Comparison of ENCODE assay signal across 26 mouse cellular contexts in genomic region chr2:105525111-105525610, GRCm38 (mm10).
DNase-seq lines count a peak whose midpoint lies in the region; ATAC-seq and TF ChIP-seq lines count a peak whose summit lies in the region.
"Had no signal": no experiment of that assay in that cellular context is flagged by ENCODE, and none has a peak within 500 bp of the region (broad histone marks: within the 10 kb centered on the region; RNA-seq: fewer than 3 reads in every experiment).

No protein-coding gene starts in this region.

- no peak for ATAC-seq in cerebellum, adult (ENCODE audit: insufficient number of reproducible peaks, low FRiP score, low TSS enrichment)
- ATAC-seq in hindbrain, embryonic 16.5 days = peak; percentile 48; the same call in 1 of the 2 replicates
- ATAC-seq in hindbrain, embryonic 11.5 days (ENCODE audit: low FRiP score) = no peak
- ATAC-seq: forebrain, embryonic 14.5 days; forebrain, postnatal 0 days; intestine, embryonic 15.5 days; Patski had no signal

- no peak overlapping the region for H3K9ac ChIP-seq in hindbrain, embryonic 16.5 days (ENCODE audit: low read depth, low read length)
- H3K9ac ChIP-seq in hindbrain, embryonic 11.5 days (ENCODE audit: low read depth, low read length) = no peak overlapping the region
- H3K9ac ChIP-seq: embryonic facial prominence, embryonic 12.5 days; embryonic facial prominence, embryonic 15.5 days; forebrain, postnatal 0 days; intestine, embryonic 15.5 days had no signal

- H3K27me3 ChIP-seq in hindbrain, embryonic 16.5 days (replicated peaks; ENCODE audit: control insufficient read depth, insufficient read depth, low read length) = no peaks in the 10 kb centered on the region
- H3K27me3 ChIP-seq in hindbrain, embryonic 11.5 days (ENCODE audit: control insufficient read depth, insufficient read depth, low read length) = 0 out of 2 replicates have a peak, but pooled peaks cover 3% of the 10 kb centered on the region
- H3K27me3 ChIP-seq in kidney, adult 2 months (replicated peaks; ENCODE audit: control insufficient read depth, insufficient read depth, low read length) = no peaks in the 10 kb centered on the region; the same call in 1 of the 2 replicates
- peaks cover 25% of the 10 kb centered on the region; the same call in 1 of the 2 replicates for H3K27me3 ChIP-seq in embryonic facial prominence, embryonic 10.5 days (replicated peaks; ENCODE audit: low read depth, poor library complexity, severe bottlenecking)
- H3K27me3 ChIP-seq: CH12.LX; embryonic facial prominence, embryonic 12.5 days; embryonic facial prominence, embryonic 15.5 days; intestine, embryonic 15.5 days had no signal

- no peaks in the 10 kb centered on the region for H3K36me3 ChIP-seq in hindbrain, embryonic 16.5 days (ENCODE audit: control insufficient read depth, insufficient read depth, low read length)
- H3K36me3 ChIP-seq in hindbrain, embryonic 11.5 days (ENCODE audit: control insufficient read depth, insufficient read depth, low read length) = no peaks in the 10 kb centered on the region
- no peaks in the 10 kb centered on the region for H3K36me3 ChIP-seq in kidney, adult 2 months (ENCODE audit: control insufficient read depth, insufficient read depth, low read length)
- H3K36me3 ChIP-seq in embryonic facial prominence, embryonic 10.5 days (replicated peaks) = no peaks in the 10 kb centered on the region
- H3K36me3 ChIP-seq: embryonic facial prominence, embryonic 12.5 days; embryonic facial prominence, embryonic 15.5 days; G1E; intestine, embryonic 15.5 days had no signal

- no peak overlapping the region for H3K4me3 ChIP-seq in hindbrain, embryonic 16.5 days (ENCODE audit: low read length)
- H3K4me3 ChIP-seq in hindbrain, embryonic 11.5 days (ENCODE audit: low read depth, low read length) = no peak overlapping the region
- H3K4me3 ChIP-seq in kidney, adult 2 months (ENCODE audit: insufficient read depth, low read depth, low read length) = no peak overlapping the region
- H3K4me3 ChIP-seq in embryonic facial prominence, embryonic 10.5 days = no peak overlapping the region
- H3K4me3 ChIP-seq: embryonic facial prominence, embryonic 12.5 days; embryonic facial prominence, embryonic 15.5 days; gastrocnemius, adult 2 months; intestine, embryonic 15.5 days had no signal

- no peak for TF ChIP-seq POLR2A in kidney, adult 2 months (IDR thresholded peaks at IDR 0.05; ENCODE audit: low read depth, low read length)

- DNase-seq in cerebellum, postnatal 14 days = peak; percentile 57 to 58
- DNase-seq in hindbrain, embryonic 11.5 days (ENCODE audit: low spot score) = no peak
- peak; percentile 4 for DNase-seq in kidney, adult 2 months
- DNase-seq in kidney, postnatal 14 days = no peak
- peak; percentile 38 for DNase-seq in retina, embryonic 14.5 days (ENCODE audit: low spot score)
- DNase-seq in embryonic facial prominence, embryonic 10.5 days (ENCODE audit: low spot score) = no peak
- DNase-seq: adrenal gland, postnatal 10 days; adrenal gland, postnatal 36 days; B cell, adult 2 months; cerebellum, adult 11-12 months; cerebellum, adult 8-10 months; cerebellum, postnatal 36 days; forebrain, postnatal 0 days; gastrocnemius, adult 2 months; gastrocnemius, postnatal 14 days; kidney, adult 18-20 months had no signal

- no peaks in the 10 kb centered on the region for H3K4me1 ChIP-seq in hindbrain, embryonic 16.5 days (ENCODE audit: control insufficient read depth, insufficient read depth, low read depth, low read length)
- no peaks in the 10 kb centered on the region for H3K4me1 ChIP-seq in hindbrain, embryonic 11.5 days (replicated peaks; ENCODE audit: control insufficient read depth, insufficient read depth, low read length)
- no peaks in the 10 kb centered on the region for H3K4me1 ChIP-seq in kidney, adult 2 months (ENCODE audit: control insufficient read depth, insufficient read depth, low read length)
- peaks cover 17% of the 10 kb centered on the region; the same call in 1 of the 2 replicates for H3K4me1 ChIP-seq in embryonic facial prominence, embryonic 10.5 days
- H3K4me1 ChIP-seq: embryonic facial prominence, embryonic 12.5 days; embryonic facial prominence, embryonic 15.5 days; intestine, embryonic 15.5 days had no signal

- no peak for TF ChIP-seq CTCF in kidney, adult 2 months (conservative IDR thresholded peaks at IDR 0.05; ENCODE audit: insufficient read depth, insufficient read length, low read depth, low read length)

- no peak overlapping the region for H3K27ac ChIP-seq in hindbrain, embryonic 16.5 days (ENCODE audit: low read depth, low read length)
- H3K27ac ChIP-seq in hindbrain, embryonic 11.5 days (ENCODE audit: low read depth, low read length) = no peak overlapping the region
- H3K27ac ChIP-seq in kidney, adult 2 months (ENCODE audit: insufficient read depth, low read depth, low read length) = no peak overlapping the region
- no peak overlapping the region for H3K27ac ChIP-seq in embryonic facial prominence, embryonic 10.5 days (replicated peaks)
- H3K27ac ChIP-seq: embryonic facial prominence, embryonic 12.5 days; embryonic facial prominence, embryonic 15.5 days; gastrocnemius, adult 2 months; intestine, embryonic 15.5 days had no signal

- no peak overlapping the region for H3K4me2 ChIP-seq in hindbrain, embryonic 16.5 days (ENCODE audit: low read length)
- no peak overlapping the region for H3K4me2 ChIP-seq in hindbrain, embryonic 11.5 days (replicated peaks; ENCODE audit: low read depth, low read length)
- H3K4me2 ChIP-seq: embryonic facial prominence, embryonic 12.5 days; embryonic facial prominence, embryonic 15.5 days; heart, embryonic 11.5 days; intestine, embryonic 15.5 days had no signal

- no peaks in the 10 kb centered on the region for H3K9me3 ChIP-seq in hindbrain, embryonic 16.5 days (ENCODE audit: control insufficient read depth, low read length)
- no peaks in the 10 kb centered on the region for H3K9me3 ChIP-seq in hindbrain, embryonic 11.5 days (ENCODE audit: control insufficient read depth, low read length)
- H3K9me3 ChIP-seq in embryonic facial prominence, embryonic 10.5 days = no peaks in the 10 kb centered on the region
- H3K9me3 ChIP-seq: embryonic facial prominence, embryonic 12.5 days; embryonic facial prominence, embryonic 15.5 days; G1E; intestine, embryonic 15.5 days had no signal

- 75% methylated on average over 7 of the region's 7 CpGs for WGBS in hindbrain, embryonic 16.5 days
- 72% methylated on average over 7 of the region's 7 CpGs for WGBS in hindbrain, embryonic 11.5 days
- WGBS in kidney, adult 2 months = 79% methylated on average over 7 of the region's 7 CpGs
- WGBS in embryonic facial prominence, embryonic 10.5 days = 74% methylated on average over 7 of the region's 7 CpGs

Comparison
In these comparisons a context has a peak if more than half of its experiments do, and no peak if none do; other contexts are left out.
1. DNase-seq: peak in cerebellum, postnatal 14 days (2 of 2), kidney, adult 2 months (single experiment) and retina, embryonic 14.5 days (single experiment); none in hindbrain, embryonic 11.5 days (single experiment), kidney, postnatal 14 days (single experiment) and embryonic facial prominence, embryonic 10.5 days (single experiment).